Mouse (Mus musculus): ENCODE measurements around the gene Psmg4.

DNA sequence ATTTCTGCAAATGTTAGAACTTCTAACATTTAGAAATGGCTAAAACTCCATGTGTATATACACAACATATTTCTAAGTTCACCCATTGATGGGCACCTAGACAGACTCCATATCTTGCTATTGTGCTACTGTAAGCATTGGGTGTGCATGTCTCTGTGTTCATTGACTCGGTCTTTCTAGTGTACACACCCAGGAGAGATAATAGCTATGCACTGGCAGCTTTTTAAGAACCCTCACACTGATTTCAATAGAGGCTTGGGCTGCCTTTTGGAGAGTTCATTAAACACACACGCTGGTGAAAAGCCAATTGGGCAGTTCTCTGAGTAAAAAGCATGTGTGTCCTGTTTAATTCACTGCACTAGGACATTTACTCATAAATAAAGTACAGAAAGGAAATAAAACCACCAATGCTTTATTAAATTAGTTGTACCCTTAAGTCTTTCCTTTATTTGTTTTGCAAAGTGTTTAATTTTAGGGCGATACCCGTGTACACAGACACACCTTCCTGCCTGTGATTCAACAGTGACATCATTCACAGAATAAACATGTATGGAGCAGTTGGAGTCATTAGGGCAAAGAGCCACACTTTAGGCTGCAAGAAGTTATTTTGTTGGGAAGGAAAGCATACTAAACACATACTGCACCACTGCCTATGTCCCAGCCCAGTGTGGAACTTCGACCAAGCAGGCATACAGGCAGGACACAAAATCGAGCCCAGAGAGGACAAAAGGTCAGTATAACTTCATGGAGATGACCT lies 45.1 kb downstream of the Psmg4 start:
- TF ChIP-seq EP300 (IDR thresholded peaks at IDR 0.05; ENCODE audit: insufficient read depth, low read depth, low read length) (no peak), CTCF (IDR thresholded peaks at IDR 0.05; ENCODE audit: low read depth, low read length) (no peak), POLR2A (IDR thresholded peaks at IDR 0.05; ENCODE audit: insufficient read depth, low read length) (no peak)

Data from ES-Bruce4 (cell line).